Mouse (Mus musculus): ENCODE measurements around the gene Mok. TPM values are rescaled to one million over a fixed set of nuclear protein-coding genes. Genes with fewer than 3 reads are reported as not detected.

The Mok gene
- 14.3 and 17.5 TPM in 2 replicates for polyA plus RNA-seq (2014; fragmentation: Nextera tagmentation; extraction: Ambion mirVana)

GRCm38 (mm10) chr12:110840348-110841198 lies at the start of gene Mok:
TSS of gene Mok (minus strand) at chr12:110840939.
- Histone ChIP-seq H3K36me3 (replicated peaks; ENCODE audit: control insufficient read depth, insufficient read depth) (no peaks in the 10 kb centered on the region), H3K27me3 (ENCODE audit: control insufficient read depth, insufficient read depth, low read length) (peaks cover 12% of the 10 kb centered on the region; the same call in 1 of the 2 replicates), H3K4me1 (replicated peaks; ENCODE audit: control insufficient read depth, insufficient read depth, low read length) (peaks cover 16% of the 10 kb centered on the region), H3K4me2 (replicated peaks) (peak within 1 kb of the TSS; percentile 65), H3K9ac (peak within 1 kb of the TSS; percentile 60), H3K4me3 (replicated peaks; ENCODE audit: low read length) (peak within 1 kb of the TSS; percentile 65), H3K9me3 (ENCODE audit: control insufficient read depth, low read length) (no peaks in the 10 kb centered on the region), H3K27ac (peak within 1 kb of the TSS; percentile 69)
- DNase-seq (ENCODE audit: low spot score) (peak; percentile 99), ATAC-seq (ENCODE audit: low FRiP score) (peak; percentile 88)
- WGBS: under 1% methylated on average over 71 of the region's 71 CpGs

GRCm38 (mm10) chr12:110889036-110890020 lies 48.6 kb upstream of the Mok start, which contains the start of the genes Cinp and Tecpr2:
TSS of gene Cinp (minus strand) at chr12:110889145.
TSS of gene Tecpr2 (plus strand) at chr12:110889264.
- Histone ChIP-seq H3K27ac (peak within 1 kb of the TSS; percentile 93), H3K27me3 (ENCODE audit: control insufficient read depth, insufficient read depth, low read length) (no peaks in the 10 kb centered on the region), H3K4me3 (replicated peaks; ENCODE audit: low read length) (peak within 1 kb of the TSS; percentile 79), H3K4me2 (replicated peaks) (peak within 1 kb of the TSS; percentile 96), H3K36me3 (replicated peaks; ENCODE audit: control insufficient read depth, insufficient read depth) (no peaks in the 10 kb centered on the region), H3K9me3 (ENCODE audit: control insufficient read depth, low read length) (no peaks in the 10 kb centered on the region), H3K4me1 (replicated peaks; ENCODE audit: control insufficient read depth, insufficient read depth, low read length) (peaks cover 18% of the 10 kb centered on the region), H3K9ac (peak within 1 kb of the TSS; percentile 85)
- ATAC-seq (ENCODE audit: low FRiP score): peak; percentile 99
- WGBS: under 1% methylated on average over 71 of the region's 74 CpGs
- DNase-seq (ENCODE audit: low spot score): peak; percentile 99

- peak overlapping the region; percentile 79 for H3K4me3 ChIP-seq (replicated peaks; ENCODE audit: low read length)
- H3K4me2 ChIP-seq (replicated peaks): peak overlapping the region; percentile 96
- ATAC-seq (ENCODE audit: low FRiP score) (peak; percentile 53), DNase-seq (ENCODE audit: low spot score) (no peak)
- 0% methylated on average over 25 of the region's 25 CpGs for WGBS
- 0 out of 2 replicates have a peak overlapping the region, but pooled peaks have one; percentile 22 for H3K27ac ChIP-seq
- H3K9ac ChIP-seq: peak overlapping the region; percentile 74
- no peaks in the 10 kb centered on the region for H3K27me3 ChIP-seq (ENCODE audit: control insufficient read depth, insufficient read depth, low read length)
- peaks cover 18% of the 10 kb centered on the region for H3K4me1 ChIP-seq (replicated peaks; ENCODE audit: control insufficient read depth, insufficient read depth, low read length)
- no peaks in the 10 kb centered on the region for H3K9me3 ChIP-seq (ENCODE audit: control insufficient read depth, low read length)
- H3K36me3 ChIP-seq (replicated peaks; ENCODE audit: control insufficient read depth, insufficient read depth): peaks cover 5% of the 10 kb centered on the region; the same call in 1 of the 2 replicates
Observed at GRCm38 (mm10) chr12:110888606-110889005, 47.9 kb upstream of the Mok start.

DNA sequence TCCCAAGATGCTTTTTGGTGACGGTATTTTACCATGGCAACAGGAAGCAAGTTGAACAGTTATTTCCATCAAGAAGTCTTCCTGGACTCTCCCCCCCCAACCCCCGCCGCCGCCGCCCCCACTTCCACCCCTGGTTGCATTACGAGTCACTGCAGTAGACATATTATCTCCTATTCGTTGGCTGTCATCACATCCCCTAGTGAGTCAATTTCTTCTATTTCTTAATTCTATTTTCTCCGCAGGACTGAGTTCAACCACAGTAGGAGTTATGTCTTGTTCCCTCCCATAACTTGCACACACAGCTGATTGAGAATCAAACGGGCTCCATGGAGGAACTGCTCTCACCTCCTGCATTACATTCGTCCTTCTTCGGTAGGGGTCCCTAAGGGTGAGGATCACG lies 47.4 kb upstream of the Mok start:
- ATAC-seq (ENCODE audit: low FRiP score) (no peak), DNase-seq (ENCODE audit: low spot score) (no peak)
- H3K4me3 ChIP-seq (replicated peaks; ENCODE audit: low read length): peak overlapping the region; percentile 79
- H3K9ac ChIP-seq: peak overlapping the region; percentile 74
- no peaks in the 10 kb centered on the region for H3K9me3 ChIP-seq (ENCODE audit: control insufficient read depth, low read length)
- no peak overlapping the region for H3K27ac ChIP-seq
- H3K4me2 ChIP-seq (replicated peaks): peak overlapping the region; percentile 96
- 45% methylated on average over 12 of the region's 12 CpGs for WGBS
- H3K4me1 ChIP-seq (replicated peaks; ENCODE audit: control insufficient read depth, insufficient read depth, low read length): peaks cover 18% of the 10 kb centered on the region
- no peaks in the 10 kb centered on the region for H3K27me3 ChIP-seq (ENCODE audit: control insufficient read depth, insufficient read depth, low read length)
- H3K36me3 ChIP-seq (replicated peaks; ENCODE audit: control insufficient read depth, insufficient read depth): peaks cover 10% of the 10 kb centered on the region; the same call in 1 of the 2 replicates

- H3K9ac ChIP-seq: no peak overlapping the region
- no peaks in the 10 kb centered on the region for H3K27me3 ChIP-seq (ENCODE audit: control insufficient read depth, insufficient read depth, low read length)
- peaks cover 35% of the 10 kb centered on the region for H3K36me3 ChIP-seq (replicated peaks; ENCODE audit: control insufficient read depth, insufficient read depth)
- ATAC-seq (ENCODE audit: low FRiP score) (no peak), DNase-seq (ENCODE audit: low spot score) (no peak)
- no peak overlapping the region for H3K27ac ChIP-seq
- WGBS: 97% methylated on average over 2 of the region's 2 CpGs
- no peak overlapping the region for H3K4me2 ChIP-seq (replicated peaks)
- no peak overlapping the region for H3K4me3 ChIP-seq (replicated peaks; ENCODE audit: low read length)
- H3K9me3 ChIP-seq (ENCODE audit: control insufficient read depth, low read length): no peaks in the 10 kb centered on the region
- peaks cover 15% of the 10 kb centered on the region for H3K4me1 ChIP-seq (replicated peaks; ENCODE audit: control insufficient read depth, insufficient read depth, low read length)
Observed at GRCm38 (mm10) chr12:110885251-110885650, 44.5 kb upstream of the Mok start.

GRCm38 (mm10) chr12:110882291-110882690 lies 41.6 kb upstream of the Mok start:
- Histone ChIP-seq H3K27me3 (ENCODE audit: control insufficient read depth, insufficient read depth, low read length) (no peaks in the 10 kb centered on the region), H3K4me1 (replicated peaks; ENCODE audit: control insufficient read depth, insufficient read depth, low read length) (no peaks in the 10 kb centered on the region), H3K36me3 (replicated peaks; ENCODE audit: control insufficient read depth, insufficient read depth) (peaks cover 60% of the 10 kb centered on the region), H3K9me3 (ENCODE audit: control insufficient read depth, low read length) (no peaks in the 10 kb centered on the region), H3K9ac (no peak overlapping the region), H3K27ac (no peak overlapping the region), H3K4me2 (replicated peaks) (no peak overlapping the region), H3K4me3 (replicated peaks; ENCODE audit: low read length) (no peak overlapping the region)
- DNase-seq (ENCODE audit: low spot score) (no peak), ATAC-seq (ENCODE audit: low FRiP score) (no peak)
- WGBS: 91% methylated on average over 7 of the region's 7 CpGs

- 89% methylated on average over 2 of the region's 2 CpGs for WGBS
- Histone ChIP-seq H3K27ac (no peak overlapping the region), H3K27me3 (ENCODE audit: control insufficient read depth, insufficient read depth, low read length) (no peaks in the 10 kb centered on the region), H3K36me3 (replicated peaks; ENCODE audit: control insufficient read depth, insufficient read depth) (peaks cover 89% of the 10 kb centered on the region), H3K9ac (no peak overlapping the region), H3K9me3 (ENCODE audit: control insufficient read depth, low read length) (no peaks in the 10 kb centered on the region), H3K4me2 (replicated peaks) (no peak overlapping the region), H3K4me1 (replicated peaks; ENCODE audit: control insufficient read depth, insufficient read depth, low read length) (no peaks in the 10 kb centered on the region), H3K4me3 (replicated peaks; ENCODE audit: low read length) (no peak overlapping the region)
- DNase-seq (ENCODE audit: low spot score) (no peak), ATAC-seq (ENCODE audit: low FRiP score) (no peak)
Observed at GRCm38 (mm10) chr12:110875351-110875750, 34.6 kb upstream of the Mok start.

DNA sequence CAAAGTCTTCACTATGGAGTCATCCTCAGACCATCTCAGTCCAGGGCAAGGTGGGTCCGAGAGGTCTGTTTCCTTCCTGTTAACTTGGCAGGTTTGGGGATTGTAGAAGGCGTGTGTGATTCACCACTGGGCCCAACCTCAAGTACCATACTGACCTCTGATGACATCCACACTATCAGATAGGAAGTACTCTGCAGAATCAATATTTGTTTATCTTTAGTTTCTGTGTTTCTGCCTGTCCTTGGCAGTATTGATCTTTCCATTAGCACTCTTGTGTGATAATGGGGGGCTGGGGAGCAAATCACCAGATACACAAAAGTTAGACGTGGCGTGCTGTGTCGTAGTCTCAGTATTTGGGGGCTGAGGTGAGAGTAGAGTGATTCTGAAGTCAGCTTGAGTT lies 30.5 kb upstream of the Mok start:
- H3K27ac ChIP-seq: no peak overlapping the region
- peaks cover 93% of the 10 kb centered on the region for H3K36me3 ChIP-seq (replicated peaks; ENCODE audit: control insufficient read depth, insufficient read depth)
- H3K4me1 ChIP-seq (replicated peaks; ENCODE audit: control insufficient read depth, insufficient read depth, low read length): no peaks in the 10 kb centered on the region
- H3K4me3 ChIP-seq (replicated peaks; ENCODE audit: low read length): no peak overlapping the region
- H3K9me3 ChIP-seq (ENCODE audit: control insufficient read depth, low read length): no peaks in the 10 kb centered on the region
- ATAC-seq (ENCODE audit: low FRiP score) (no peak), DNase-seq (ENCODE audit: low spot score) (no peak)
- no peak overlapping the region for H3K4me2 ChIP-seq (replicated peaks)
- H3K27me3 ChIP-seq (ENCODE audit: control insufficient read depth, insufficient read depth, low read length): no peaks in the 10 kb centered on the region
- WGBS: 95% methylated on average over 5 of the region's 5 CpGs
- H3K9ac ChIP-seq: no peak overlapping the region

- 87% methylated on average over 4 of the region's 4 CpGs for WGBS
Observed at GRCm38 (mm10) chr12:110870107-110870506, 29.4 kb upstream of the Mok start.

More at GRCm38 (mm10) chr12:110870107-110870506, 29.4 kb upstream of the Mok start:
- Histone ChIP-seq H3K4me2 (replicated peaks) (no peak overlapping the region), H3K36me3 (replicated peaks; ENCODE audit: control insufficient read depth, insufficient read depth) (peaks cover 91% of the 10 kb centered on the region), H3K9ac (no peak overlapping the region), H3K4me3 (replicated peaks; ENCODE audit: low read length) (no peak overlapping the region), H3K9me3 (ENCODE audit: control insufficient read depth, low read length) (no peaks in the 10 kb centered on the region), H3K27me3 (ENCODE audit: control insufficient read depth, insufficient read depth, low read length) (no peaks in the 10 kb centered on the region), H3K27ac (no peak overlapping the region), H3K4me1 (replicated peaks; ENCODE audit: control insufficient read depth, insufficient read depth, low read length) (no peaks in the 10 kb centered on the region)
- DNase-seq (ENCODE audit: low spot score) (no peak), ATAC-seq (ENCODE audit: low FRiP score) (no peak)

Measured in hindbrain, embryonic 14.5 days (tissue).